Mouse (Mus musculus) neural tube, embryonic 14.5 days (tissue): ENCODE data around the gene Psma6. TPM values are rescaled to one million over a fixed set of nuclear protein-coding genes. Genes with fewer than 3 reads are reported as not detected.

Experiments used
- ATAC-seq: fragments of 200-750 bp; cut with Nextera tagmentation; 2 replicates; pipeline ENCODE4 v1.8.0; 2017; ENCODE audit warnings: low read depth, mild to moderate bottlenecking, moderate TSS enrichment, moderate library complexity
- H3K27ac ChIP-seq: fragments of 300-500 bp; sonication (generic); 2 replicates; pipeline ENCODE4 v1.5.1; 2014; ENCODE audit warnings: low read depth, mild to moderate bottlenecking, control low read depth, low read length, moderate library complexity, mixed read lengths
- H3K27me3 ChIP-seq: fragments of 300-500 bp; sonication (generic); 2 replicates; pipeline ENCODE4 v1.6.1; 2014; ENCODE audit warnings: low read length; ENCODE audit not compliant: control insufficient read depth, insufficient read depth
- H3K36me3 ChIP-seq: fragments of 300-500 bp; sonication (generic); 2 replicates; pipeline ENCODE4 v1.6.1; 2014; ENCODE audit warnings: low read length, mixed read lengths; ENCODE audit not compliant: control insufficient read depth, insufficient read depth
- H3K4me1 ChIP-seq: fragments of 300-500 bp; sonication (generic); 2 replicates; pipeline ENCODE4 v1.6.1; 2014; ENCODE audit warnings: low read length; ENCODE audit not compliant: control insufficient read depth, insufficient read depth
- H3K4me2 ChIP-seq: fragments of 300-500 bp; sonication (generic); 2 replicates; pipeline ENCODE4 v1.6.1; 2014; ENCODE audit warnings: mild to moderate bottlenecking, low read depth, low read length, control low read depth
- H3K4me3 ChIP-seq: fragments of 300-500 bp; sonication (generic); 2 replicates; pipeline ENCODE4 v1.5.1; 2014; ENCODE audit warnings: low read depth, low read length, control low read depth, mixed read lengths
- H3K9ac ChIP-seq: fragments of 300-500 bp; sonication (generic); replicated peaks from 2 replicates; pipeline ENCODE4 v1.6.1; 2014; ENCODE audit warnings: low read depth, mild to moderate bottlenecking, control low read depth, low read length, mixed read lengths
- H3K9me3 ChIP-seq: fragments of 300-500 bp; sonication (generic); 2 replicates; pipeline ENCODE4 v1.6.1; 2016; ENCODE audit warnings: low read length; ENCODE audit not compliant: control insufficient read depth
- WGBS: fragments of 180-500 bp; shearing (Covaris S2); extraction: QIAGEN DNeasy Blood & Tissue Kit; methylation state at CpG from one replicate; pipeline ENCODE4 v1.1.7; 2014; 5-methylcytosine and 5-hydroxymethylcytosine counted together
- polyA plus RNA-seq: library from polyadenylated mRNA; unstranded; fragments of >200 nt; fragmentation: Nextera tagmentation; extraction: Ambion mirVana; gene quantifications from 2 replicates; pipeline ENCODE4 v1.2.1, GENCODE M21; 2014

Psma6 gene
- polyA plus RNA-seq, 1 experiment from 2014 or later: 439 TPM

GRCm38 (mm10) chr12:55365083-55365482 lies 18.9 kb upstream of the Psma6 start:
- no peak overlapping the region for H3K4me2 ChIP-seq
- H3K4me1 ChIP-seq: no peaks in the 10 kb centered on the region
- H3K4me3 ChIP-seq: no peak overlapping the region
- H3K9me3 ChIP-seq: no peaks in the 10 kb centered on the region
- 71% methylated on average over 2 of the region's 2 CpGs for WGBS
- no peaks in the 10 kb centered on the region for H3K36me3 ChIP-seq
- ATAC-seq: no peak
- H3K9ac ChIP-seq: no peak overlapping the region
- no peaks in the 10 kb centered on the region for H3K27me3 ChIP-seq
- no peak overlapping the region for H3K27ac ChIP-seq

- Histone ChIP-seq H3K4me3 (no peak overlapping the region), H3K9me3 (no peaks in the 10 kb centered on the region), H3K36me3 (no peaks in the 10 kb centered on the region), H3K27ac (no peak overlapping the region), H3K9ac (no peak overlapping the region), H3K4me1 (no peaks in the 10 kb centered on the region), H3K4me2 (no peak overlapping the region), H3K27me3 (no peaks in the 10 kb centered on the region)
- WGBS: 88% methylated on average over 3 of the region's 3 CpGs
- ATAC-seq: no peak
Observed at GRCm38 (mm10) chr12:55372424-55373055, 11.5 kb upstream of the Psma6 start.

- no peak for ATAC-seq
- Histone ChIP-seq H3K4me1 (no peaks in the 10 kb centered on the region), H3K27ac (no peak overlapping the region), H3K9me3 (no peaks in the 10 kb centered on the region), H3K9ac (no peak overlapping the region), H3K4me2 (no peak overlapping the region), H3K4me3 (no peak overlapping the region), H3K36me3 (no peaks in the 10 kb centered on the region), H3K27me3 (no peaks in the 10 kb centered on the region)
- 89% methylated on average over 16 of the region's 16 CpGs for WGBS
Observed at GRCm38 (mm10) chr12:55376956-55377609, 6.9 kb upstream of the Psma6 start.

- no peak overlapping the region for H3K4me3 ChIP-seq
- H3K27ac ChIP-seq: no peak overlapping the region
- no peak overlapping the region for H3K4me2 ChIP-seq
- H3K36me3 ChIP-seq: no peaks in the 10 kb centered on the region
- no peaks in the 10 kb centered on the region for H3K27me3 ChIP-seq
- WGBS: 72% methylated on average over 6 of the region's 6 CpGs
- ATAC-seq: no peak
- no peak overlapping the region for H3K9ac ChIP-seq
- H3K9me3 ChIP-seq: no peaks in the 10 kb centered on the region
- H3K4me1 ChIP-seq: no peaks in the 10 kb centered on the region
Observed at GRCm38 (mm10) chr12:55377610-55377980, 6.4 kb upstream of the Psma6 start.

GRCm38 (mm10) chr12:55384826-55385225 lies 804 bp downstream of the Psma6 start:
- Histone ChIP-seq H3K27ac (no peak overlapping the region), H3K4me1 (no peaks in the 10 kb centered on the region), H3K4me3 (no peak overlapping the region), H3K27me3 (no peaks in the 10 kb centered on the region), H3K9ac (no peak overlapping the region), H3K9me3 (no peaks in the 10 kb centered on the region), H3K4me2 (no peak overlapping the region), H3K36me3 (no peaks in the 10 kb centered on the region)
- no peak for ATAC-seq
- 91% methylated on average over 3 of the region's 3 CpGs for WGBS

- no peak overlapping the region for H3K27ac ChIP-seq
- H3K9ac ChIP-seq: no peak overlapping the region
- no peak overlapping the region for H3K4me2 ChIP-seq
- WGBS: 36% methylated on average over 6 of the region's 6 CpGs
- no peaks in the 10 kb centered on the region for H3K4me1 ChIP-seq
- no peaks in the 10 kb centered on the region for H3K36me3 ChIP-seq
- no peaks in the 10 kb centered on the region for H3K27me3 ChIP-seq
- no peaks in the 10 kb centered on the region for H3K9me3 ChIP-seq
- H3K4me3 ChIP-seq: no peak overlapping the region
- no peak for ATAC-seq
Observed at GRCm38 (mm10) chr12:55385931-55386330, 1.9 kb downstream of the Psma6 start.

- no peaks in the 10 kb centered on the region for H3K9me3 ChIP-seq
- H3K9ac ChIP-seq: no peak overlapping the region
- H3K27ac ChIP-seq: no peak overlapping the region
Observed at GRCm38 (mm10) chr12:55386456-55386855, 2.4 kb downstream of the Psma6 start.

GRCm38 (mm10) chr12:55387083-55387787 lies 3.2 kb downstream of the Psma6 start:
- 77% methylated on average over 7 of the region's 7 CpGs for WGBS
- H3K4me2 ChIP-seq: no peak overlapping the region

More at GRCm38 (mm10) chr12:55386456-55386855, 2.4 kb downstream of the Psma6 start:
- 66% methylated on average over 9 of the region's 9 CpGs for WGBS
- no peak overlapping the region for H3K4me2 ChIP-seq
- H3K27me3 ChIP-seq: no peaks in the 10 kb centered on the region
- no peak overlapping the region for H3K4me3 ChIP-seq
- ATAC-seq: no peak
- no peaks in the 10 kb centered on the region for H3K36me3 ChIP-seq
- no peaks in the 10 kb centered on the region for H3K4me1 ChIP-seq

GRCm38 (mm10) chr12:55387788-55388465 lies 3.9 kb downstream of the Psma6 start:
- Histone ChIP-seq H3K9me3 (no peaks in the 10 kb centered on the region), H3K4me3 (no peak overlapping the region)
- no peak for ATAC-seq

More at GRCm38 (mm10) chr12:55387083-55387787, 3.2 kb downstream of the Psma6 start:
- Histone ChIP-seq H3K4me1 (no peaks in the 10 kb centered on the region), H3K36me3 (no peaks in the 10 kb centered on the region), H3K4me3 (no peak overlapping the region), H3K9ac (no peak overlapping the region), H3K9me3 (no peaks in the 10 kb centered on the region), H3K27me3 (no peaks in the 10 kb centered on the region), H3K27ac (no peak overlapping the region)
- no peak for ATAC-seq

More at GRCm38 (mm10) chr12:55387788-55388465, 3.9 kb downstream of the Psma6 start:
- Histone ChIP-seq H3K9ac (no peak overlapping the region), H3K4me2 (no peak overlapping the region), H3K27me3 (no peaks in the 10 kb centered on the region), H3K27ac (no peak overlapping the region), H3K4me1 (no peaks in the 10 kb centered on the region), H3K36me3 (no peaks in the 10 kb centered on the region)
- WGBS: 66% methylated on average over 11 of the region's 11 CpGs
